Comparison of ENCODE assay signal across 7 mouse cellular contexts in genomic region chrX:169320668-169321005, GRCm38 (mm10). TPM values are rescaled to one million over a fixed set of nuclear protein-coding genes. Genes with fewer than 3 reads are reported as not detected.
A peak's percentile ranks its signal among the peaks of the same experiment; 100 is the strongest.
DNase-seq lines count a peak whose midpoint lies in the region; ATAC-seq and TF ChIP-seq lines count a peak whose summit lies in the region.
"Not testable (repeated sequence)": the region's sequence is repeated elsewhere in the genome, so short reads cannot be mapped to it uniquely, and the experiment has no call there.

No protein-coding gene starts in this region.

- H3K79me2 ChIP-seq in macrophage (ENCODE audit: inconsistent target), result peaks cover 21% of the 10 kb centered on the region; the same call in 1 of the 2 replicates

- peak overlapping the region; percentile 33 for H3K4me2 ChIP-seq in forebrain, embryonic 14.5 days (ENCODE audit: low read length)
- peak overlapping the region; percentile 44 for H3K4me2 ChIP-seq in heart, postnatal 0 days (ENCODE audit: low read depth, low read length)
- peak overlapping the region; percentile 34 for H3K4me2 ChIP-seq in limb, embryonic 15.5 days
- H3K4me2 ChIP-seq in neural tube, embryonic 12.5 days (replicated peaks), result peak overlapping the region; percentile 57

- H3K27ac ChIP-seq in cortical plate, adult 2 months (ENCODE audit: insufficient read depth, low read length); forebrain, embryonic 14.5 days (ENCODE audit: low read depth, low read length); kidney, adult 2 months (ENCODE audit: insufficient read depth, low read depth, low read length); limb, embryonic 15.5 days; macrophage; neural tube, embryonic 12.5 days: not testable (repeated sequence)
- peak overlapping the region; percentile 93; the same call in 1 of the 2 replicates for H3K27ac ChIP-seq in heart, postnatal 0 days (ENCODE audit: low read depth)

- not testable (repeated sequence) for DNase-seq in forebrain, embryonic 14.5 days (ENCODE audit: low spot score); heart, postnatal 0 days (ENCODE audit: low spot score); kidney, adult 2 months

- H3K27me3 ChIP-seq in forebrain, embryonic 14.5 days (replicated peaks; ENCODE audit: control insufficient read depth, insufficient read depth, low read length); heart, postnatal 0 days (ENCODE audit: control insufficient read depth, insufficient read depth, low read length); kidney, adult 2 months (replicated peaks; ENCODE audit: control insufficient read depth, insufficient read depth, low read length); limb, embryonic 15.5 days; neural tube, embryonic 12.5 days (replicated peaks): not testable (repeated sequence)

- ATAC-seq in forebrain, embryonic 14.5 days; heart, postnatal 0 days (ENCODE audit: insufficient read depth, low read depth); limb, embryonic 15.5 days (ENCODE audit: insufficient number of reproducible peaks, low FRiP score, low TSS enrichment, low read depth): not testable (repeated sequence)
- ATAC-seq in neural tube, embryonic 12.5 days (ENCODE audit: low FRiP score, low read depth), result peak; percentile 41; the same call in 1 of the 2 replicates

- H3K9ac ChIP-seq in forebrain, embryonic 14.5 days (ENCODE audit: low read length), result peak overlapping the region; percentile 70; the same call in 1 of the 2 replicates
- not testable (repeated sequence) for H3K9ac ChIP-seq in heart, postnatal 0 days (replicated peaks; ENCODE audit: low read depth, low read length); limb, embryonic 15.5 days; neural tube, embryonic 12.5 days

- 44% methylated on average over 15 of the region's 15 CpGs for WGBS in forebrain, embryonic 14.5 days
- WGBS in heart, postnatal 0 days, result 36% methylated on average over 15 of the region's 15 CpGs
- 15% methylated on average over 15 of the region's 15 CpGs for WGBS in kidney, adult 2 months
- WGBS in limb, embryonic 15.5 days, result 34% methylated on average over 15 of the region's 15 CpGs
- WGBS in macrophage (ENCODE audit: missing documents), result 60% methylated on average over 10 of the region's 15 CpGs
- WGBS in neural tube, embryonic 12.5 days, result 34% methylated on average over 15 of the region's 15 CpGs

- TF ChIP-seq CTCF in cortical plate, adult 2 months (IDR thresholded peaks at IDR 0.05; ENCODE audit: extremely low read depth, insufficient read depth, low read length); heart, postnatal 0 days (IDR thresholded peaks at IDR 0.05; ENCODE audit: low read depth); kidney, adult 2 months (conservative IDR thresholded peaks at IDR 0.05; ENCODE audit: insufficient read depth, insufficient read length, low read depth, low read length): not testable (repeated sequence)

- peak overlapping the region; percentile 98 for H3K4me3 ChIP-seq in cortical plate, adult 2 months (ENCODE audit: insufficient read depth, low read length)
- peak overlapping the region; percentile 50 for H3K4me3 ChIP-seq in forebrain, embryonic 14.5 days (ENCODE audit: low read depth, low read length)
- peak overlapping the region; percentile 72 for H3K4me3 ChIP-seq in heart, postnatal 0 days (ENCODE audit: low read depth, low read length)
- H3K4me3 ChIP-seq in kidney, adult 2 months (ENCODE audit: insufficient read depth, low read depth, low read length), result peak overlapping the region; percentile 23; the same call in 1 of the 2 replicates
- peak overlapping the region; percentile 59 for H3K4me3 ChIP-seq in limb, embryonic 15.5 days
- H3K4me3 ChIP-seq in macrophage (ENCODE audit: inconsistent target), result peak overlapping the region; percentile 25
- H3K4me3 ChIP-seq in neural tube, embryonic 12.5 days, result peak overlapping the region; percentile 49

- H3K4me1 ChIP-seq in cortical plate, adult 2 months (ENCODE audit: control insufficient read depth, insufficient read depth, low read length); forebrain, embryonic 14.5 days (ENCODE audit: control insufficient read depth, insufficient read depth, low read length); heart, postnatal 0 days (ENCODE audit: control insufficient read depth, insufficient read depth); kidney, adult 2 months (ENCODE audit: control insufficient read depth, insufficient read depth, low read length); limb, embryonic 15.5 days; neural tube, embryonic 12.5 days: not testable (repeated sequence)

- TF ChIP-seq POLR2A in cortical plate, adult 2 months (IDR thresholded peaks at IDR 0.05; ENCODE audit: extremely low read depth, insufficient read depth, low read length); kidney, adult 2 months (IDR thresholded peaks at IDR 0.05; ENCODE audit: low read depth, low read length): not testable (repeated sequence)

- not testable (repeated sequence) for H3K9me3 ChIP-seq in forebrain, embryonic 14.5 days (replicated peaks; ENCODE audit: control insufficient read depth, low read length); heart, postnatal 0 days (replicated peaks; ENCODE audit: control insufficient read depth, low read length); limb, embryonic 15.5 days; neural tube, embryonic 12.5 days

- TF ChIP-seq EP300 in heart, postnatal 0 days (IDR thresholded peaks at IDR 0.05; ENCODE audit: low read depth), result not testable (repeated sequence)

- H3K36me3 ChIP-seq in forebrain, embryonic 14.5 days (ENCODE audit: control insufficient read depth, insufficient read depth, low read length); heart, postnatal 0 days (replicated peaks; ENCODE audit: control insufficient read depth, insufficient read depth, low read length); kidney, adult 2 months (ENCODE audit: control insufficient read depth, insufficient read depth, low read length); limb, embryonic 15.5 days; macrophage (ENCODE audit: inconsistent target); neural tube, embryonic 12.5 days: not testable (repeated sequence)

RNA-seq across cellular contexts. Expression of gene Hccs, which starts 0.5 kb away (rescaled TPM):
- 22.7 and 22.8 TPM in 2 replicates for polyA plus RNA-seq in cortical plate, adult 2 months (2012; rRNA removed)
- 36.4 and 41.7 TPM in 2 replicates for polyA plus RNA-seq in forebrain, embryonic 14.5 days (2014; fragmentation: Nextera tagmentation; extraction: Ambion mirVana)
- 55.8 and 58.2 TPM in 2 replicates for total RNA-seq in heart, postnatal 0 days (2014; rRNA removed; ENCODE audit: low replicate concordance)
- 73.1 and 75.2 TPM in 2 replicates for polyA plus RNA-seq in heart, postnatal 0 days (2015; fragmentation: Nextera tagmentation; extraction: Ambion mirVana)
- 9.2 and 10.8 TPM in 2 replicates for polyA plus RNA-seq in kidney, adult 2 months (2012; rRNA removed)
- 29.7 and 30.3 TPM in 2 replicates for polyA plus RNA-seq in limb, embryonic 15.5 days (2015; fragmentation: Nextera tagmentation; extraction: Ambion mirVana)
- total RNA-seq in macrophage (2018; cell fraction: chromatin; rRNA removed), result 10 to 100 TPM in 10 of 26 experiments, 1 to 10 TPM in 16; 3.5 to 14.8 (median 9.1) TPM
- 10 to 100 TPM; 10.6 to 22.7 (median 17.3) TPM for total RNA-seq in macrophage (2018; cell fraction: cytosol; rRNA removed)
- 10 to 100 TPM in 22 of 26 experiments, 1 to 10 TPM in 4; 8.2 to 28.8 (median 13.7) TPM for total RNA-seq in macrophage (2018; cell fraction: nucleus; rRNA removed)
- polyA plus RNA-seq in macrophage (2018), result 17.4 to 26.9 TPM (median 17.6 TPM) in 3 replicates
- polyA plus RNA-seq in neural tube, embryonic 12.5 days (2016; fragmentation: Nextera tagmentation; extraction: Ambion mirVana), result 49.9 and 52.0 TPM in 2 replicates

Comparison
In these comparisons a context has a peak if more than half of its experiments do, and no peak if none do; other contexts are left out.
1. H3K4me3 ChIP-seq: peak in every context shown above with its lines; median percentile 98 in cortical plate, adult 2 months; 72 in heart, postnatal 0 days; 59 in limb, embryonic 15.5 days; 50 in forebrain, embryonic 14.5 days; 49 in neural tube, embryonic 12.5 days; 25 in macrophage; 23 in kidney, adult 2 months.